Mouse (Mus musculus): ENCODE results near the gene Psmb8.

DNA sequence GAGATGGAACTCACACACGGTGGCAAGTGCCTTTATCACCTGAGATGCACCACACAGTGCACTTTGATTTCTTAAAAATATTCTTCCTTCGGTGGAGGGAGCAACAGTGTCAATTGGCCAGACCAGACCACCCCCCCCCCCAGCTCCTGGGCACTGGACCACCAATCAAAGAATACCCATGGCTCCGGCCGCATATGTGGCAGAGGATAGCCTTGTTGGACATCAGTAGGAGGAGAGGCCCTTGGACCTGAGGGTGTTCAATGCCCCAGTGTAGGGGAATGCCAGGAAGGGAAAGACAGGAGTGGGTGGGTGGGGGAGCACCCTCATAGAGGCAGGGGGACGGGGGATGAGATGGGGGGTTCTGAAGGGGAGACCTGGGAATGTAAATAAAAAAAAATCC lies 9.2 kb downstream of the Psmb8 start:
- TF ChIP-seq CTCF (IDR thresholded peaks at IDR 0.05; ENCODE audit: extremely low read depth, insufficient read depth, insufficient read length, insufficient replicate concordance) (no peak), POLR2A (IDR thresholded peaks at IDR 0.05; ENCODE audit: low read depth, low read length) (no peak)
